Mouse (Mus musculus) liver, embryonic 14.5 days (tissue): ENCODE data around the gene Slc9b2.

Source experiments
- CTCF ChIP-seq: IDR thresholded peaks from 2 replicates; pipeline ENCODE4 v1.5.1; 2016; ENCODE audit warnings: antibody characterized with exemption, low read depth, control low read depth
- EP300 ChIP-seq: IDR thresholded peaks from 2 replicates; pipeline ENCODE4 v1.6.1; 2016; ENCODE audit warnings: antibody characterized with exemption, low read depth

- TF ChIP-seq CTCF (no peak), EP300 (no peak)
Observed at GRCm38 (mm10) chr3:135289148-135289547, 18.4 kb upstream of the Slc9b2 start.
